Mouse (Mus musculus) neural tube, embryonic 13.5 days (tissue): Measurements from ENCODE around the gene Cd79b. TPM values are rescaled to one million over a fixed set of nuclear protein-coding genes. Genes with fewer than 3 reads are reported as not detected.

Source experiments
- ATAC-seq: fragments of 200-750 bp; cut with Nextera tagmentation; 2 replicates; pipeline ENCODE4 v1.8.0; 2017; ENCODE audit warnings: low read depth, mild to moderate bottlenecking, moderate TSS enrichment, moderate library complexity
- H3K27ac ChIP-seq: fragments of 300-500 bp; sonication (generic); replicated peaks from 2 replicates; pipeline ENCODE4 v1.5.1; 2015; ENCODE audit warnings: moderate library complexity, mild to moderate bottlenecking, inconsistent platforms
- H3K27me3 ChIP-seq: fragments of 300-500 bp; sonication (generic); 2 replicates; pipeline ENCODE4 v1.6.1; 2015; ENCODE audit warnings: mild to moderate bottlenecking, inconsistent platforms
- H3K36me3 ChIP-seq: fragments of 300-500 bp; sonication (generic); 2 replicates; pipeline ENCODE4 v1.6.1; 2015; ENCODE audit warnings: mild to moderate bottlenecking, inconsistent platforms
- H3K4me1 ChIP-seq: fragments of 300-500 bp; sonication (generic); replicated peaks from 2 replicates; pipeline ENCODE4 v1.6.1; 2015; ENCODE audit warnings: inconsistent platforms
- H3K4me2 ChIP-seq: fragments of 300-500 bp; sonication (generic); 2 replicates; pipeline ENCODE4 v1.6.1; 2015; ENCODE audit warnings: inconsistent platforms, mild to moderate bottlenecking, moderate library complexity
- H3K4me3 ChIP-seq: fragments of 300-500 bp; sonication (generic); 2 replicates; pipeline ENCODE4 v1.5.1; 2015; ENCODE audit warnings: mild to moderate bottlenecking, inconsistent platforms
- H3K9ac ChIP-seq: fragments of 300-500 bp; sonication (generic); 2 replicates; pipeline ENCODE4 v1.6.1; 2015; ENCODE audit warnings: moderate library complexity, mild to moderate bottlenecking, inconsistent platforms
- H3K9me3 ChIP-seq: fragments of 300-500 bp; sonication (generic); 2 replicates; pipeline ENCODE4 v1.6.1; 2016; ENCODE audit warnings: inconsistent platforms
- WGBS: fragments of 180-500 bp; shearing (Covaris S2); methylation state at CpG from one replicate; pipeline ENCODE4 v1.1.7; 2015; 5-methylcytosine and 5-hydroxymethylcytosine counted together
- polyA plus RNA-seq: library from polyadenylated mRNA; unstranded; fragments of >200 nt; fragmentation: Nextera tagmentation; extraction: Ambion mirVana; gene quantifications from 2 replicates; pipeline ENCODE4 v1.2.1, GENCODE M21; 2015

Gene Cd79b
- polyA plus RNA-seq, 1 experiment from 2014 or later = 1.6 TPM

DNA sequence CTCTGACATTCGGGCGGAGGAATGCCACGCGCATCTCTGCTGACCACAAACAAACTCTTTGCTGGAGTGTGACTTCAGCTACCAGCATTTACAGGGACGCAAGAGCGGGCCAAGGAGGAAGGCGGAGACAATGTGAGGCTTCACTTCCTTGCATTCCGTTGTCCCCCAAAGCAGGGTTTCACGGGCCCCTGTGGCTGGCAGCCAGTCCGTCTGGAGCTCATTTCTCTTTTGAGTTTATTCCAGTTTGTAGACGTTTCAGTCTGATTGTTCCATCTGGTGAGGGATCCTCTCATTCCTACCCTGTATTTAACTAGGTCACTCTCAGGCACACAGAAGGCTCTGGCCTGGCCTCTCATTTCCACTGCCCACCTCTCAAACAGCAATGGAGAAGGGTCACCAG lies 27.6 kb downstream of the Cd79b start:
- Histone ChIP-seq H3K27ac (no peak overlapping the region), H3K36me3 (no peaks in the 10 kb centered on the region)
- WGBS = 78% methylated on average over 11 of the region's 11 CpGs

DNA sequence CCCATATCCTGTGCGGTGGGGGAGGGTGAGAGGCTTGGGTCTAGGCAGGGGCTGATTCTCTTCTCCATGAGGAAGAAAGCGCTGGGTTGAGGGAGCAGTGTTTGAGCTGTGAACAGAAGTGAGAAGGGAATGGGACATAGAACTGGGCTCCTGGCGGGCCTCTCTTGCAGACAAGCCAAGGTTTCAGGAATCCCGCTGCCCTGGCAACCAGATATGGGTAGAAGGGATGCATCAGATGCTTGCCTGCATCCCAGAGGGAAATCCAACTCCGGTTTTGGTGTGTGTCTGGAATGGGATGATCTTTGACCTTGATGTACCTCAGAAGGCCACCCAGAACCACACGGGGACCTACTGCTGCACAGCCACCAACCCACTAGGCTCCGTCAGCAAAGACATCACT lies 28.4 kb downstream of the Cd79b start:
- no peaks in the 10 kb centered on the region for H3K9me3 ChIP-seq
- H3K4me2 ChIP-seq = no peak overlapping the region
- H3K4me3 ChIP-seq = no peak overlapping the region
- no peaks in the 10 kb centered on the region for H3K4me1 ChIP-seq
- no peak overlapping the region for H3K9ac ChIP-seq
- H3K27me3 ChIP-seq = no peaks in the 10 kb centered on the region
- ATAC-seq = no peak
- 87% methylated on average over 7 of the region's 7 CpGs for WGBS
- H3K36me3 ChIP-seq = no peaks in the 10 kb centered on the region
- no peak overlapping the region for H3K27ac ChIP-seq

More for the DNA sequence above, 27.6 kb downstream of the Cd79b start:
- no peaks in the 10 kb centered on the region for H3K9me3 ChIP-seq
- no peak overlapping the region for H3K4me3 ChIP-seq
- no peak for ATAC-seq
- no peaks in the 10 kb centered on the region for H3K27me3 ChIP-seq
- no peaks in the 10 kb centered on the region for H3K4me1 ChIP-seq
- H3K9ac ChIP-seq = no peak overlapping the region
- H3K4me2 ChIP-seq = no peak overlapping the region

- Histone ChIP-seq H3K9me3 (no peaks in the 10 kb centered on the region), H3K4me2 (no peak overlapping the region), H3K27ac (no peak overlapping the region), H3K36me3 (no peaks in the 10 kb centered on the region), H3K4me3 (no peak overlapping the region), H3K9ac (no peak overlapping the region), H3K4me1 (no peaks in the 10 kb centered on the region), H3K27me3 (no peaks in the 10 kb centered on the region)
- WGBS = 58% methylated on average over 8 of the region's 8 CpGs
- ATAC-seq = no peak
Measured at GRCm38 (mm10) chr11:106284126-106284525, 30.4 kb downstream of the Cd79b start.

GRCm38 (mm10) chr11:106283371-106283770 lies 31.2 kb downstream of the Cd79b start:
- no peak overlapping the region for H3K9ac ChIP-seq
- H3K27ac ChIP-seq = no peak overlapping the region
- H3K9me3 ChIP-seq = no peaks in the 10 kb centered on the region
- H3K27me3 ChIP-seq = no peaks in the 10 kb centered on the region
- no peaks in the 10 kb centered on the region for H3K36me3 ChIP-seq
- H3K4me2 ChIP-seq = no peak overlapping the region
- 83% methylated on average over 4 of the region's 4 CpGs for WGBS
- no peaks in the 10 kb centered on the region for H3K4me1 ChIP-seq
- no peak overlapping the region for H3K4me3 ChIP-seq
- no peak for ATAC-seq

GRCm38 (mm10) chr11:106282452-106282851 lies 32.1 kb downstream of the Cd79b start:
- Histone ChIP-seq H3K4me2 (no peak overlapping the region), H3K9ac (no peak overlapping the region), H3K9me3 (no peaks in the 10 kb centered on the region), H3K27me3 (0 out of 2 replicates have a peak, but pooled peaks cover 5% of the 10 kb centered on the region), H3K4me1 (no peaks in the 10 kb centered on the region), H3K4me3 (no peak overlapping the region), H3K36me3 (no peaks in the 10 kb centered on the region), H3K27ac (no peak overlapping the region)
- ATAC-seq = no peak
- 88% methylated on average over 6 of the region's 6 CpGs for WGBS

- Histone ChIP-seq H3K9ac (no peak within 1 kb of the TSS), H3K27me3 (0 out of 2 replicates have a peak, but pooled peaks cover 5% of the 10 kb centered on the region), H3K4me3 (peak within 1 kb of the TSS; percentile 15; the same call in 1 of the 2 replicates), H3K4me2 (peak within 1 kb of the TSS; percentile 50), H3K27ac (no peak within 1 kb of the TSS), H3K9me3 (no peaks in the 10 kb centered on the region), H3K36me3 (no peaks in the 10 kb centered on the region), H3K4me1 (peaks cover 17% of the 10 kb centered on the region)
- WGBS = 11% methylated on average over 25 of the region's 25 CpGs
- peak; percentile 37; the same call in 1 of the 2 replicates for ATAC-seq
Measured at GRCm38 (mm10) chr11:106276454-106276853, 38.1 kb downstream of the Cd79b start, which contains the start of gene Tcam1. TSS of gene Tcam1 (plus strand) at chr11:106276672.

DNA sequence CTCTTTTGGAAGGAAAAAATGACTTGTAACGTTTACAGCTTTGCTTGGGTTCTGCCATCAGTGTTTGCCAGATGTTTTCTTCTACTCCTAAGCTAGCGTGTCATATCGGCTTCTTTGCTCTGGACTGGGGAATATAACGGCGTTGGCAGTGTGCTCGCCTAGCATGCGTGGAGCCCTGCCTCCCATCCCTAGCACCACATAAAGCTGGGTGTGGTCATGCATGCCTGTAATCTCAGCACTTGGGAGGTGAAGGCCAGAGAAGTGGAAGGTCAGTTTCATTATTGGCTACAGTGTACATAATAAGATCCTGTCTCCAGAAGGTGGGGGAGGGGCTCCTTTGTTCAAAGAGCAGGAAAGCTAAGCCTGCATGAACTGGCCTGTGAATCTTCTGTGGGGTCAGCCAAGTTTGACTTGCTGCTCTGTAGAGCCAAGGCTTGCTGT lies 39.6 kb downstream of the Cd79b start:
- Histone ChIP-seq H3K36me3 (no peaks in the 10 kb centered on the region), H3K4me3 (no peak overlapping the region), H3K4me1 (peaks cover 32% of the 10 kb centered on the region), H3K4me2 (no peak overlapping the region), H3K9me3 (no peaks in the 10 kb centered on the region), H3K9ac (no peak overlapping the region), H3K27me3 (0 out of 2 replicates have a peak, but pooled peaks cover 5% of the 10 kb centered on the region), H3K27ac (no peak overlapping the region)
- no peak for ATAC-seq
- WGBS = 91% methylated on average over 7 of the region's 7 CpGs

GRCm38 (mm10) chr11:106274374-106274773 lies 40.2 kb downstream of the Cd79b start:
- H3K27me3 ChIP-seq = 0 out of 2 replicates have a peak, but pooled peaks cover 5% of the 10 kb centered on the region
- no peak overlapping the region for H3K4me2 ChIP-seq
- H3K9me3 ChIP-seq = no peaks in the 10 kb centered on the region
- no peak overlapping the region for H3K27ac ChIP-seq
- H3K9ac ChIP-seq = no peak overlapping the region
- WGBS = 94% methylated on average over 1 of the region's 1 CpGs
- ATAC-seq = no peak
- H3K4me3 ChIP-seq = no peak overlapping the region
- H3K36me3 ChIP-seq = no peaks in the 10 kb centered on the region
- peaks cover 35% of the 10 kb centered on the region for H3K4me1 ChIP-seq

DNA sequence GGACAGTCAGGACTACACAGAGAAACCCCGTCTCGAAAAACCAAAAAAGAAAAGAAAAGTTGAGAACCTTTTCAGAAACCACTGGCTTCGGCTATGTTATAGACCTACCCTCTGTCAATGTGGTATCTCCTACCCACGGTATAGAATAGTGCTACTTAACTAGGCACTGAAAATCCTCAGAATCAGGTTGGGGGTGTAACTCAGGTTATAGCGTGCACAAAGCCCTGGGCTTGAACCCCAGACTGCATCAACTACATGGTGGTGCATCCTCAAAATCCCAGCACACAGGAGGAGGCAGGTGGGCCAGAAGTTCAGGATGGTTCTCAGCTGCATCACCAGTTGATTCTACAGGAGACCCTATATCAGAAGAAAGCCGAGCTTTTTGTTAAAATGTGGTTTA lies 40.8 kb downstream of the Cd79b start:
- 97% methylated on average over 6 of the region's 6 CpGs for WGBS
- Histone ChIP-seq H3K27me3 (0 out of 2 replicates have a peak, but pooled peaks cover 5% of the 10 kb centered on the region), H3K36me3 (no peaks in the 10 kb centered on the region), H3K9ac (no peak overlapping the region), H3K4me1 (peaks cover 41% of the 10 kb centered on the region), H3K4me3 (no peak overlapping the region), H3K27ac (no peak overlapping the region), H3K9me3 (no peaks in the 10 kb centered on the region), H3K4me2 (peak overlapping the region; percentile 63; the same call in 1 of the 2 replicates)
- no peak for ATAC-seq

- ATAC-seq = peak; percentile 20
- no peaks in the 10 kb centered on the region for H3K9me3 ChIP-seq
- peak overlapping the region; percentile 63 for H3K4me2 ChIP-seq
- H3K4me3 ChIP-seq = peak overlapping the region; percentile 78
- peaks cover 46% of the 10 kb centered on the region for H3K4me1 ChIP-seq
- WGBS = 14% methylated on average over 16 of the region's 16 CpGs
- 0 out of 2 replicates have a peak, but pooled peaks cover 5% of the 10 kb centered on the region for H3K27me3 ChIP-seq
- peak overlapping the region; percentile 73 for H3K9ac ChIP-seq
- no peaks in the 10 kb centered on the region for H3K36me3 ChIP-seq
- peak overlapping the region; percentile 77 for H3K27ac ChIP-seq
Measured at GRCm38 (mm10) chr11:106273311-106273684, 41.3 kb downstream of the Cd79b start.

GRCm38 (mm10) chr11:106272644-106273310 lies 41.8 kb downstream of the Cd79b start, which contains the start of gene Smarcd2:
TSS of gene Smarcd2 (minus strand) at chr11:106272972.
- H3K9ac ChIP-seq = peak within 1 kb of the TSS; percentile 98
- no peaks in the 10 kb centered on the region for H3K9me3 ChIP-seq
- H3K27ac ChIP-seq = peak within 1 kb of the TSS; percentile 91
- H3K4me1 ChIP-seq = peaks cover 51% of the 10 kb centered on the region
- under 1% methylated on average over 72 of the region's 72 CpGs for WGBS
- H3K27me3 ChIP-seq = no peaks in the 10 kb centered on the region
- H3K4me2 ChIP-seq = peak within 1 kb of the TSS; percentile 63
- H3K4me3 ChIP-seq = peak within 1 kb of the TSS; percentile 78
- H3K36me3 ChIP-seq = no peaks in the 10 kb centered on the region
- ATAC-seq = peak; percentile 89

GRCm38 (mm10) chr11:106271794-106272643 lies 42.5 kb downstream of the Cd79b start:
- H3K4me3 ChIP-seq = peak overlapping the region; percentile 78
- WGBS = 2% methylated on average over 41 of the region's 41 CpGs
- H3K9ac ChIP-seq = peak overlapping the region; percentile 98
- peaks cover 59% of the 10 kb centered on the region for H3K4me1 ChIP-seq
- peaks cover 4% of the 10 kb centered on the region for H3K36me3 ChIP-seq
- ATAC-seq = peak; percentile 37
- peak overlapping the region; percentile 63 for H3K4me2 ChIP-seq
- H3K9me3 ChIP-seq = no peaks in the 10 kb centered on the region
- no peaks in the 10 kb centered on the region for H3K27me3 ChIP-seq
- H3K27ac ChIP-seq = peak overlapping the region; percentile 91
